Mouse (Mus musculus): ENCODE results near the gene Grap2. TPM values are rescaled to one million over a fixed set of nuclear protein-coding genes. Genes with fewer than 3 reads are reported as not detected.

Grap2 gene
- 0.23 and 0.25 TPM in 2 replicates for polyA plus RNA-seq (2012; rRNA removed)

DNA sequence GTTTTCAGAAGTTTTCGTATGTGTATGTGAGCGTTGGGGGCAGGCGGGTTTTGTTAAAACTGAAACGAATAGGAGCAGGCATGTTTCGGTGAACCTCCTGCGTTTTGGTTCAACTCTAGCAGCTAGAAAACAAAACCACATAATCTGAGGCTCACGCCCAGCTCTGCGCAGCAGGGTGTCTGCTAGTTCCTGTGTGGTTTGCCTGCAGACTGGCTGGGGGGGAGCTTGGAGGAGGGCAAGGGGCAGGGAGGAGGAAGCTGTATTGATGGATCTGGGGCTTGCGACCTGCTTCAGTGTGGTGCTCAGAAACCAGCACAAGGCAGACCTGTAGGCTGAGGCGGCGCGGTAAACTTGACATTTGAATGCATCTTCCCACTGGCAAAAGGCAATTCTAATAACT, at the start of gene Grap2:
Gene Grap2, plus strand, starts transcription at position 304 of the 400 bp plus-strand sequence.
- no peak for TF ChIP-seq CTCF (IDR thresholded peaks at IDR 0.05; ENCODE audit: extremely low read depth, insufficient read depth, low read length)
- TF ChIP-seq POLR2A (IDR thresholded peaks at IDR 0.05; ENCODE audit: extremely low read depth, insufficient read depth, low read length): no peak
- no peak within 1 kb of the TSS for H3K4me3 ChIP-seq (ENCODE audit: insufficient read depth, low read length)
- no peaks in the 10 kb centered on the region for H3K4me1 ChIP-seq (ENCODE audit: control insufficient read depth, insufficient read depth, low read length)
- no peak within 1 kb of the TSS for H3K27ac ChIP-seq (ENCODE audit: insufficient read depth, low read length)

DNA sequence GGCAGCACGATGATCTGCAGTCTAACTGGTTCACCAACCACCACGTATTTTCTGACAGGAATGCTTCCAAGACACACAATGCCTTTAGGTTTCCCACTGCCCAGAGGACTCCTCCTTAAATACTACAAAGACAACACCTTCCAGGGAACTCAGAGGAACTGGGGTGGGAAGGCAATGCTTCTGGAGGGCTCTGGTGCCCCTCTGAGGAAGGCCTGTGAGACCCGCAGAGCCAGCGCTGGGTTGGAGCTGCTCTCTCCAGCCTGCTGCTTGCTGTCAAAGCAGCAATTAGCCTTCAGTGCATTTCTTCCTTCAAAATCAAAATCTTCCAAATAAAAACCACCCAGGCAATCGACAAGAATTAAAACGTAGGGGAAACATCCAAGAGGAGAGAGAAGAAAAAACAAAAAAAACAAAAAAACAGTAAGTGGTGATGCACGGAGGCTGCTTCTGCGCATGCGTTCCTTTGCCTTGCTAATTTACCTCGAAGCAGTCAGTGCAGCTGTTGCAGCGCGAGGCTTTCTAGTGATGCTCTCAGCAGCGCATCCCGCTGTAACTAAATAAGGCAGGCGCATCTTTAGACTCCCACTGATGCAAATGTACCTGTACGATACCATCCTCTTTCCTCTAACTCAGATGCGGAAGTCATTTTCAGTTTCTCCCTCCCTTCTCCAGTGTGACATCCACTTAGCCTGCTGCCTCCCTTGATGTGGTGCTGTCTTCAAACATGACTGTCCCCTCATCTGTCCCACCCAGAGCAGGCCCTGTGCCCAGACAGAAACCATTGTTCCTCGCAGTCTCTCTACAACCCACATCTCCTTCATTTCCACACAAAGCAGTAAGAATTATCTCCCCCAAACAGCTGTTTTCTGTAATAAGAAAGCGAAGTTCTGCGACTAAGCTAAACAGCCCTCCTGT, 42.2 kb upstream of the Grap2 start:
- Histone ChIP-seq H3K4me3 (ENCODE audit: insufficient read depth, low read length) (no peak overlapping the region), H3K4me1 (ENCODE audit: control insufficient read depth, insufficient read depth, low read length) (peaks cover 4% of the 10 kb centered on the region; the same call in 1 of the 2 replicates), H3K27ac (ENCODE audit: insufficient read depth, low read length) (no peak overlapping the region)
- TF ChIP-seq POLR2A (IDR thresholded peaks at IDR 0.05; ENCODE audit: extremely low read depth, insufficient read depth, low read length): peak; percentile 38; the same call in 1 of the 2 replicates
- no peak for TF ChIP-seq CTCF (IDR thresholded peaks at IDR 0.05; ENCODE audit: extremely low read depth, insufficient read depth, low read length)

DNA sequence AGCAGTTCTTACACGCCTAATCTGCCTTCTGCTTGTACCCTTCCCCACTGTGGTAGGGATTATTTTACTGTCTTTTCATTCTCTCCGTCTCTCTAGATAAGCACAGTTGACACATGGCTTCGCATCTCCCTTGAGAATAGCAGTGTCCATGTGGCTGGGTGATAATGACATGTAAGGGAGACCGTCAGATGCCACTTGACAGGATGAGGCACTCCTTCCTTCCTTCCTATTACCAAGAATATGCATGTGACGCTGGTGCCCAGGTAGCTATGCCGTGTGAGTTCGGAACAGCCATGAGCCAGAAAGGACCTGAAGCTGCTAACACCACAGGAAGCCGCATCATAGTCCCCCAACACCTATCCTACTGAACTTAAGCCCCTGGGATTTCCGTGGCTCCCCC, 41.4 kb upstream of the Grap2 start:
- Histone ChIP-seq H3K4me1 (ENCODE audit: control insufficient read depth, insufficient read depth, low read length) (peaks cover 4% of the 10 kb centered on the region; the same call in 1 of the 2 replicates), H3K27ac (ENCODE audit: insufficient read depth, low read length) (no peak overlapping the region), H3K4me3 (ENCODE audit: insufficient read depth, low read length) (no peak overlapping the region)
- TF ChIP-seq POLR2A (IDR thresholded peaks at IDR 0.05; ENCODE audit: extremely low read depth, insufficient read depth, low read length): no peak
- TF ChIP-seq CTCF (IDR thresholded peaks at IDR 0.05; ENCODE audit: extremely low read depth, insufficient read depth, low read length): no peak

DNA sequence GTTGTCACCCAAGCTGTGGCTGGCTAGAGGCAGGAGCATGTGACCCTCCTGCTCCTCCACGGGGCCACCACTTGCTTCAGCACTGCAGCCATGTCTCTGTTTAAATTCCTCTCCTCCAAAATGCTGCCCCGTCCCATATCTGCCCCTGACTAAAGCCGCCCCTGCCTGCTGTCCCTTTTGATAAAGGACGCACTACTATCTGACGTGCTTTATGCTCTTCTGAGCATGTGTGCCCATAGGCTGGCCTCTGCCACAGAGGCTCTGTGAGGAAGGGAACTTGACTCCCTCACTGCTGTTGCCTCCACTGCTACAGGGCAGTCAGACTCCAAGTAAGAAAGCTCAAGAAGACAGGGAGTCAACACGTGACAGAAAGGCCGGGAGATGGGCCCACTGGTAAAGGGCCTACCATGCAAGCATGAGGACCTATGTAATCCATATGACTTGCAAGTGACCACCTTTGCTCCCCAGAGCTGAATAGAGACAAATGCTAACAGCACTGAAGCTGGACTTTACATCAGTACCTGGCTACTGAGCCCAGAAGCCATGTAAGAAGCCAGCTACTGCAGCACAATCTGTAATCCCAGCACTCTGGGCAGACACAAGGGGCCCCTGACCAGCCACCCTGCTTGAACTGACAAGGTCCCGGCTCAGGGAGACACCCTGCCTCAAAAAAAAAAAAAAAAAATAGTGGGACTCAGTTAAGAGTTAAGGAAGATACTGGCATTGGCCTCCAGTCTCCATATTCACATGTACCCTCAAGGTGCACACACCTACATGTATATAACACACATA, 39.9 kb upstream of the Grap2 start:
- no peak for TF ChIP-seq POLR2A (IDR thresholded peaks at IDR 0.05; ENCODE audit: extremely low read depth, insufficient read depth, low read length)
- no peak for TF ChIP-seq CTCF (IDR thresholded peaks at IDR 0.05; ENCODE audit: extremely low read depth, insufficient read depth, low read length)
- peaks cover 6% of the 10 kb centered on the region for H3K4me1 ChIP-seq (ENCODE audit: control insufficient read depth, insufficient read depth, low read length)
- H3K27ac ChIP-seq (ENCODE audit: insufficient read depth, low read length): no peak overlapping the region
- no peak overlapping the region for H3K4me3 ChIP-seq (ENCODE audit: insufficient read depth, low read length)

DNA sequence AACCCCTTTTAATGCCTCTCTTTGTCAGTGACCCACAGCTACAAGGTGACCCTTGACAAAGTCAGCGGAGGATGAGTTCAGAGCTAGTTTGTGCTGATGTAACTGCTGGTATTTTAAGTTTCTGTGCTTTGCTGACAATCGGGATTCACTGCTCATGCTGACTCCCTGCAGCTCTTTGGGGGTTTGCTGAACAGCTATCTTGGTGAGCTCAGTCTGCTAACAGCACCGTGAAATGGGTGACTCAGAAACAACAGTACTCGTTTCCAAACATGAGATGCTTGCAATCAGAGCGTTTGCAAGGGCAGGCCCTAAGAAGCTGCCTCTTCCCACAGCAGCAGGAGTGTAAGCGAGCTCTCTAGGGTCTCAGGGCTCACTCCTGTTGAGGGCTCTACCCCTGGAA, 39.1 kb upstream of the Grap2 start:
- TF ChIP-seq CTCF (IDR thresholded peaks at IDR 0.05; ENCODE audit: extremely low read depth, insufficient read depth, low read length): no peak
- no peak for TF ChIP-seq POLR2A (IDR thresholded peaks at IDR 0.05; ENCODE audit: extremely low read depth, insufficient read depth, low read length)
- no peak overlapping the region for H3K4me3 ChIP-seq (ENCODE audit: insufficient read depth, low read length)

DNA sequence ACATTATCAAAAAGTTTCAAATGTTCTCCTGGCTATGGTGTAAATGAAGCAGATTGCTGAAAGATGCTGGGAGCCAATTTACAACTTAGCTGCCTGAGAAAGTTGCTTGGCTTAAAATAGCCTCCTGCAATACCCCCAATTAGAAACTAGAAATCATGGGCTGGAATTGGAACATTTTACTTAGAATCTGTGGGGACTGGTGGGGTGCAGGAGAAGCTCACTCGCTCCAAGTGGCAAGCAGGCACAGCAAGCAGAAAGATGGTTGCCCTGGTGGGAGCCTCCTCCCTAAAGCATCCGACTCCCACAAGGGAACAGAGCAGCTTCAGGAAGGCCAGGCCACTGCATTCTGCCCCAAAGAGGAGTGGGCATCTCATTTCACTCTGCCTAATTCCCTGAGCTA, 36.3 kb upstream of the Grap2 start:
- Histone ChIP-seq H3K4me3 (ENCODE audit: insufficient read depth, low read length) (no peak overlapping the region), H3K4me1 (ENCODE audit: control insufficient read depth, insufficient read depth, low read length) (peaks cover 2% of the 10 kb centered on the region), H3K27ac (ENCODE audit: insufficient read depth, low read length) (no peak overlapping the region)
- TF ChIP-seq CTCF (IDR thresholded peaks at IDR 0.05; ENCODE audit: extremely low read depth, insufficient read depth, low read length): no peak
- TF ChIP-seq POLR2A (IDR thresholded peaks at IDR 0.05; ENCODE audit: extremely low read depth, insufficient read depth, low read length): peak; percentile 24; the same call in 1 of the 2 replicates

More for the DNA sequence above, 39.1 kb upstream of the Grap2 start:
- H3K4me1 ChIP-seq (ENCODE audit: control insufficient read depth, insufficient read depth, low read length): peaks cover 6% of the 10 kb centered on the region
- no peak overlapping the region for H3K27ac ChIP-seq (ENCODE audit: insufficient read depth, low read length)

DNA sequence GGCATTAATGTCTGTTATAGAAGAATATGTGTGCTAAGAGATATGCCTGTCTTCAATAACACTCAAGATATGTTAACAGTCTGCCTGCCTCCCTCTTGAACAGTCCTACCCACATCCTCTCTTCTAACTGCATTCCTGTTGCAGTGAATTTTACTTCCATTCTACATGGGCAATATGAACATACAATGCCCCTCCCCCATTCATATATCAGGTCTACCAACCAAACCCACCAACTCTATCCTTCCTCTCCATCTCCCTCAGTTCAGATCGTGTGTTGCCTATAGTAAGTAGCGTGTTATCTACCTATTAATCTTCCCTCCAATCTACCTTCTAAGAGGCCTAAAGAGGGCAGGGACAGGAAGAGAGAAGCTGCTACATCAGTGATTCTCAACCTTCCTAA, 34.3 kb upstream of the Grap2 start:
- H3K4me1 ChIP-seq (ENCODE audit: control insufficient read depth, insufficient read depth, low read length): peaks cover 2% of the 10 kb centered on the region
- TF ChIP-seq CTCF (IDR thresholded peaks at IDR 0.05; ENCODE audit: extremely low read depth, insufficient read depth, low read length) (no peak), POLR2A (IDR thresholded peaks at IDR 0.05; ENCODE audit: extremely low read depth, insufficient read depth, low read length) (no peak)
- no peak overlapping the region for H3K27ac ChIP-seq (ENCODE audit: insufficient read depth, low read length)
- H3K4me3 ChIP-seq (ENCODE audit: insufficient read depth, low read length): no peak overlapping the region

DNA sequence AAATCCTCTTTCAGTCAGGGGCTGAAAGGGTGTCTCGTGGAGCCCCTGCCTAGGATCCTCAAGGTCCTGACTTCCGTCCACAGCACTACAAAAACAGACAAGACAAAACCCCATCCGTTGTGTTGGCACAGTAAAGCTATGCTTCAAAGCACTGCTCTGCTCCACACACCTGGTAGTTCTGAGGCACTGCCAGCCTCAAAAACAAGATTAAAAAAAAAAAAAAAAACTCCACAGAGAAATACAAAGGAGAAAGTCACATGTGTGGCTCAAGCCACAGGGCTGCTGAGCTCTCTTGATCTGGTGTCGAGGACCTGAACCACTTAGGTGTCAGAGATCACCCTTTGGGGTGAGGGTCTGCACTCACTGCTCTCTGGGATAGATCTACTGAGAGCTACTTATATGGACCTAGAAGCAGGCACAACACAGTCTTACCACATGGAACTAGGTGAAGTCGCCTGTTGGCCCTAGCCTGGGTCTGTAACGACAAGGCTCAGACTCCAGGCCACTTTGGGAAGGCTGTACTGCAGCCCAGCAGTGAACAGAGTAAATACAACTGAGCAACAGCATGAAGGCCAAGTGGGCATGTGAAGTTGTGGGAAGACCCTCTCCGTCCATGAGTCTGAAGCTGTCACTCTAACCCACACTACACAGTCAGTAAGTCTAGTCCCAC, 33.6 kb upstream of the Grap2 start:
- Histone ChIP-seq H3K4me1 (ENCODE audit: control insufficient read depth, insufficient read depth, low read length) (peaks cover 2% of the 10 kb centered on the region), H3K27ac (ENCODE audit: insufficient read depth, low read length) (no peak overlapping the region), H3K4me3 (ENCODE audit: insufficient read depth, low read length) (no peak overlapping the region)
- TF ChIP-seq CTCF (IDR thresholded peaks at IDR 0.05; ENCODE audit: extremely low read depth, insufficient read depth, low read length): no peak
- no peak for TF ChIP-seq POLR2A (IDR thresholded peaks at IDR 0.05; ENCODE audit: extremely low read depth, insufficient read depth, low read length)

DNA sequence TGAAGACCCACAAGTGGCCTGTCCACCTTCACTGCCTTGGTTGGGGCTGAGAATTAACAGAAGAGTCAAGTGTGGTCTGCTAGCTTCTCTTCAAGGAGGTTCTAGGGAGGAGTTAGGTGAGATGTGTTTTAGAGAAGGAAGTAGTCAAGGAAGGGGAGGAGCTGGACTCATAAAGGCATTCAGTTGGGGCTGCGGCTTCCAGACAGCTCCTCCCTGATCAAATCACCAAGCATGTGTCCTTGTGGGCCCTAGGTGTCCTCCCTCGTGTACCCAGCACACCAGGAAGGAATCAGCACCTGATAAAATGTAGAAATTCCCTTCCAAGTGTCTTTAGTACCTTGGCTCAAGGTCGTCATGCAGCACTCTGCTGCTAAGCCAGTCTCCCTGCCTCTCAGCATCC, 28.3 kb upstream of the Grap2 start:
- no peak for TF ChIP-seq POLR2A (IDR thresholded peaks at IDR 0.05; ENCODE audit: extremely low read depth, insufficient read depth, low read length)
- TF ChIP-seq CTCF (IDR thresholded peaks at IDR 0.05; ENCODE audit: extremely low read depth, insufficient read depth, low read length): no peak
- Histone ChIP-seq H3K4me1 (ENCODE audit: control insufficient read depth, insufficient read depth, low read length) (no peaks in the 10 kb centered on the region), H3K4me3 (ENCODE audit: insufficient read depth, low read length) (no peak overlapping the region), H3K27ac (ENCODE audit: insufficient read depth, low read length) (no peak overlapping the region)
